Mouse (Mus musculus) midbrain, embryonic 15.5 days (tissue): ENCODE results near the gene Jund. TPM values are rescaled to one million over a fixed set of nuclear protein-coding genes. Genes with fewer than 3 reads are reported as not detected.

ENCODE experiments used
- ATAC-seq: fragments of 200-750 bp; cut with Nextera tagmentation; replicated peaks from 2 replicates; pipeline ENCODE4 v1.8.0; 2017; ENCODE audit warnings: moderate TSS enrichment
- H3K27ac ChIP-seq: fragments of 300-500 bp; sonication (generic); 2 replicates; pipeline ENCODE4 v1.5.1; 2015; ENCODE audit warnings: mild to moderate bottlenecking, inconsistent platforms
- H3K27me3 ChIP-seq: fragments of 300-500 bp; sonication (generic); replicated peaks from 2 replicates; pipeline ENCODE4 v1.6.1; 2015; ENCODE audit warnings: inconsistent platforms
- H3K36me3 ChIP-seq: fragments of 300-500 bp; sonication (generic); replicated peaks from 2 replicates; pipeline ENCODE4 v1.6.1; 2015; ENCODE audit warnings: inconsistent platforms
- H3K4me1 ChIP-seq: fragments of 300-500 bp; sonication (generic); 2 replicates; pipeline ENCODE4 v1.6.1; 2015; ENCODE audit warnings: inconsistent platforms
- H3K4me2 ChIP-seq: fragments of 300-500 bp; sonication (generic); 2 replicates; pipeline ENCODE4 v1.6.1; 2015; ENCODE audit warnings: inconsistent platforms, mild to moderate bottlenecking, moderate library complexity
- H3K4me3 ChIP-seq: fragments of 300-500 bp; sonication (generic); 2 replicates; pipeline ENCODE4 v1.5.1; 2015; ENCODE audit warnings: mild to moderate bottlenecking, inconsistent platforms
- H3K9ac ChIP-seq: fragments of 300-500 bp; sonication (generic); 2 replicates; pipeline ENCODE4 v1.6.1; 2015; ENCODE audit warnings: mild to moderate bottlenecking, inconsistent platforms
- H3K9me3 ChIP-seq: fragments of 300-500 bp; sonication (generic); 2 replicates; pipeline ENCODE4 v1.6.1; 2016; ENCODE audit warnings: inconsistent platforms
- WGBS: fragments of 180-500 bp; shearing (Covaris S2); methylation state at CpG from one replicate; pipeline ENCODE4 v1.1.7; 2015; ENCODE audit warnings: mixed read lengths; 5-methylcytosine and 5-hydroxymethylcytosine counted together
- polyA plus RNA-seq: library from polyadenylated mRNA; unstranded; fragments of >200 nt; fragmentation: Nextera tagmentation; extraction: Ambion mirVana; gene quantifications from 2 replicates; pipeline ENCODE4 v1.2.1, GENCODE M21; 2015

Jund gene
- polyA plus RNA-seq, 1 experiment from 2014 or later: 83.0 TPM

GRCm38 (mm10) chr8:70663691-70664090, 35.1 kb upstream of the Jund start:
- Histone ChIP-seq H3K4me2 (no peak overlapping the region), H3K4me1 (peaks cover 14% of the 10 kb centered on the region), H3K4me3 (no peak overlapping the region), H3K9me3 (no peaks in the 10 kb centered on the region), H3K9ac (no peak overlapping the region), H3K27me3 (no peaks in the 10 kb centered on the region), H3K27ac (0 out of 2 replicates have a peak overlapping the region, but pooled peaks have one; percentile 12), H3K36me3 (no peaks in the 10 kb centered on the region)
- 43% methylated on average over 4 of the region's 4 CpGs for WGBS
- ATAC-seq: no peak

GRCm38 (mm10) chr8:70664631-70665030, 34.1 kb upstream of the Jund start:
- no peak for ATAC-seq
- H3K9ac ChIP-seq: no peak overlapping the region
- H3K9me3 ChIP-seq: no peaks in the 10 kb centered on the region
- H3K4me3 ChIP-seq: no peak overlapping the region
- 91% methylated on average over 3 of the region's 3 CpGs for WGBS
- H3K36me3 ChIP-seq: no peaks in the 10 kb centered on the region
- H3K27me3 ChIP-seq: no peaks in the 10 kb centered on the region
- H3K4me2 ChIP-seq: no peak overlapping the region
- H3K27ac ChIP-seq: no peak overlapping the region
- peaks cover 9% of the 10 kb centered on the region for H3K4me1 ChIP-seq

- 80% methylated on average over 2 of the region's 2 CpGs for WGBS
Observed at GRCm38 (mm10) chr8:70665599-70665998, 33.1 kb upstream of the Jund start.

GRCm38 (mm10) chr8:70667071-70667470, 31.7 kb upstream of the Jund start:
- no peak for ATAC-seq
- no peaks in the 10 kb centered on the region for H3K4me1 ChIP-seq
- H3K36me3 ChIP-seq: no peaks in the 10 kb centered on the region
- no peak overlapping the region for H3K4me3 ChIP-seq
- WGBS: 63% methylated on average over 5 of the region's 5 CpGs
- no peak overlapping the region for H3K4me2 ChIP-seq
- no peaks in the 10 kb centered on the region for H3K9me3 ChIP-seq
- H3K9ac ChIP-seq: no peak overlapping the region
- no peaks in the 10 kb centered on the region for H3K27me3 ChIP-seq
- no peak overlapping the region for H3K27ac ChIP-seq

More at GRCm38 (mm10) chr8:70665599-70665998, 33.1 kb upstream of the Jund start:
- ATAC-seq: no peak
- no peak overlapping the region for H3K4me3 ChIP-seq
- no peak overlapping the region for H3K27ac ChIP-seq
- H3K27me3 ChIP-seq: no peaks in the 10 kb centered on the region
- no peaks in the 10 kb centered on the region for H3K9me3 ChIP-seq
- H3K4me2 ChIP-seq: no peak overlapping the region
- H3K4me1 ChIP-seq: peaks cover under 1% of the 10 kb centered on the region; the same call in 1 of the 2 replicates
- no peak overlapping the region for H3K9ac ChIP-seq
- H3K36me3 ChIP-seq: no peaks in the 10 kb centered on the region

GRCm38 (mm10) chr8:70671615-70672324, 27.0 kb upstream of the Jund start:
- WGBS: 57% methylated on average over 10 of the region's 10 CpGs
- ATAC-seq: no peak
- no peaks in the 10 kb centered on the region for H3K9me3 ChIP-seq
- no peak overlapping the region for H3K9ac ChIP-seq
- peaks cover 21% of the 10 kb centered on the region for H3K4me1 ChIP-seq
- H3K4me2 ChIP-seq: no peak overlapping the region
- no peaks in the 10 kb centered on the region for H3K27me3 ChIP-seq
- H3K4me3 ChIP-seq: no peak overlapping the region
- peak overlapping the region; percentile 98 for H3K27ac ChIP-seq
- no peaks in the 10 kb centered on the region for H3K36me3 ChIP-seq

GRCm38 (mm10) chr8:70672325-70673078, 26.2 kb upstream of the Jund start:
- ATAC-seq: no peak
- peaks cover 21% of the 10 kb centered on the region for H3K4me1 ChIP-seq
- peak overlapping the region; percentile 53 for H3K4me2 ChIP-seq
- peak overlapping the region; percentile 48 for H3K9ac ChIP-seq
- H3K36me3 ChIP-seq: no peaks in the 10 kb centered on the region
- peak overlapping the region; percentile 57 for H3K4me3 ChIP-seq
- 38% methylated on average over 19 of the region's 19 CpGs for WGBS
- H3K9me3 ChIP-seq: no peaks in the 10 kb centered on the region
- H3K27me3 ChIP-seq: no peaks in the 10 kb centered on the region
- peak overlapping the region; percentile 98 for H3K27ac ChIP-seq

GRCm38 (mm10) chr8:70673079-70673856, 25.5 kb upstream of the Jund start, which contains the start of gene Lsm4:
Gene Lsm4 (plus strand): TSS chr8:70673248.
- ATAC-seq: peak; percentile 97
- H3K9me3 ChIP-seq: no peaks in the 10 kb centered on the region
- peak within 1 kb of the TSS; percentile 57 for H3K4me3 ChIP-seq
- peak within 1 kb of the TSS; percentile 77 for H3K4me2 ChIP-seq
- H3K36me3 ChIP-seq: 0 out of 2 replicates have a peak, but pooled peaks cover 1% of the 10 kb centered on the region
- WGBS: under 1% methylated on average over 60 of the region's 60 CpGs
- peaks cover 21% of the 10 kb centered on the region for H3K4me1 ChIP-seq
- peak within 1 kb of the TSS; percentile 98 for H3K27ac ChIP-seq
- H3K9ac ChIP-seq: peak within 1 kb of the TSS; percentile 58
- no peaks in the 10 kb centered on the region for H3K27me3 ChIP-seq

- Histone ChIP-seq H3K9ac (peak overlapping the region; percentile 58), H3K27me3 (no peaks in the 10 kb centered on the region), H3K4me3 (peak overlapping the region; percentile 57), H3K4me2 (peak overlapping the region; percentile 77), H3K36me3 (peaks cover 9% of the 10 kb centered on the region; the same call in 1 of the 2 replicates), H3K9me3 (no peaks in the 10 kb centered on the region), H3K27ac (peak overlapping the region; percentile 98), H3K4me1 (peaks cover 21% of the 10 kb centered on the region)
- peak; percentile 6 for ATAC-seq
- WGBS: 96% methylated on average over 3 of the region's 3 CpGs
Observed at GRCm38 (mm10) chr8:70674109-70674508, 24.6 kb upstream of the Jund start.

GRCm38 (mm10) chr8:70674716-70675115, 24.0 kb upstream of the Jund start:
- H3K9ac ChIP-seq: peak overlapping the region; percentile 58
- WGBS: 88% methylated on average over 4 of the region's 4 CpGs
- H3K27ac ChIP-seq: peak overlapping the region; percentile 98; the same call in 1 of the 2 replicates
- no peaks in the 10 kb centered on the region for H3K27me3 ChIP-seq
- H3K9me3 ChIP-seq: no peaks in the 10 kb centered on the region
- no peak for ATAC-seq
- 0 out of 2 replicates have a peak overlapping the region, but pooled peaks have one; percentile 77 for H3K4me2 ChIP-seq
- no peak overlapping the region for H3K4me3 ChIP-seq
- H3K4me1 ChIP-seq: peaks cover 21% of the 10 kb centered on the region
- H3K36me3 ChIP-seq: peaks cover 13% of the 10 kb centered on the region; the same call in 1 of the 2 replicates

- H3K4me3 ChIP-seq: no peak overlapping the region
- no peak overlapping the region for H3K9ac ChIP-seq
- H3K36me3 ChIP-seq: peaks cover 13% of the 10 kb centered on the region; the same call in 1 of the 2 replicates
- no peaks in the 10 kb centered on the region for H3K9me3 ChIP-seq
- no peak overlapping the region for H3K27ac ChIP-seq
- H3K4me2 ChIP-seq: no peak overlapping the region
- peaks cover 21% of the 10 kb centered on the region for H3K4me1 ChIP-seq
- no peak for ATAC-seq
- H3K27me3 ChIP-seq: no peaks in the 10 kb centered on the region
- WGBS: 85% methylated on average over 1 of the region's 1 CpGs
Observed at GRCm38 (mm10) chr8:70675336-70675735, 23.4 kb upstream of the Jund start.

- no peak overlapping the region for H3K9ac ChIP-seq
- WGBS: 93% methylated on average over 15 of the region's 15 CpGs
Observed at GRCm38 (mm10) chr8:70677451-70678080, 21.2 kb upstream of the Jund start.

More at GRCm38 (mm10) chr8:70677451-70678080, 21.2 kb upstream of the Jund start:
- H3K27me3 ChIP-seq: no peaks in the 10 kb centered on the region
- no peak overlapping the region for H3K4me2 ChIP-seq
- H3K36me3 ChIP-seq: peaks cover 13% of the 10 kb centered on the region; the same call in 1 of the 2 replicates
- H3K4me3 ChIP-seq: no peak overlapping the region
- H3K27ac ChIP-seq: no peak overlapping the region
- no peak for ATAC-seq
- H3K9me3 ChIP-seq: no peaks in the 10 kb centered on the region
- H3K4me1 ChIP-seq: peaks cover 16% of the 10 kb centered on the region
